Mouse (Mus musculus): Measurements from ENCODE around the gene Foxa2. TPM values are rescaled to one million over a fixed set of nuclear protein-coding genes. Genes with fewer than 3 reads are reported as not detected.

Gene Foxa2
- total and polyA plus RNA-seq, 2 experiments from 2014 or later, result 0.38 to 5.4 TPM

- peaks cover 90% of the 10 kb centered on the region for H3K27me3 ChIP-seq (ENCODE audit: insufficient read depth, low read length)
- 2% methylated on average over 11 of the region's 11 CpGs for WGBS
- H3K4me1 ChIP-seq (ENCODE audit: insufficient read depth, low read length), result no peaks in the 10 kb centered on the region
- H3K4me2 ChIP-seq (ENCODE audit: low read depth, low read length), result no peak overlapping the region
- no peaks in the 10 kb centered on the region for H3K36me3 ChIP-seq (ENCODE audit: insufficient read depth, low read length)
- H3K4me3 ChIP-seq (ENCODE audit: low read length), result no peak overlapping the region
- H3K9ac ChIP-seq (replicated peaks; ENCODE audit: low read length), result no peak overlapping the region
- DNase-seq (ENCODE audit: low spot score), result no peak
- H3K27ac ChIP-seq, result no peak overlapping the region
- no peak for ATAC-seq
- no peak for TF ChIP-seq CTCF (IDR thresholded peaks at IDR 0.05; ENCODE audit: low read depth)
- no peaks in the 10 kb centered on the region for H3K9me3 ChIP-seq (ENCODE audit: low read length)
Measured at GRCm38 (mm10) chr2:148030613-148030935, 16.2 kb downstream of the Foxa2 start.

GRCm38 (mm10) chr2:148029751-148030612, 16.8 kb downstream of the Foxa2 start:
- H3K4me2 ChIP-seq (ENCODE audit: low read depth, low read length), result no peak overlapping the region
- 2% methylated on average over 21 of the region's 21 CpGs for WGBS
- H3K9me3 ChIP-seq (ENCODE audit: low read length), result no peaks in the 10 kb centered on the region
- TF ChIP-seq CTCF (IDR thresholded peaks at IDR 0.05; ENCODE audit: low read depth), result no peak
- no peaks in the 10 kb centered on the region for H3K4me1 ChIP-seq (ENCODE audit: insufficient read depth, low read length)
- H3K9ac ChIP-seq (replicated peaks; ENCODE audit: low read length), result no peak overlapping the region
- no peak for DNase-seq (ENCODE audit: low spot score)
- no peak overlapping the region for H3K27ac ChIP-seq
- ATAC-seq, result no peak
- H3K4me3 ChIP-seq (ENCODE audit: low read length), result no peak overlapping the region
- H3K36me3 ChIP-seq (ENCODE audit: insufficient read depth, low read length), result no peaks in the 10 kb centered on the region
- peaks cover 90% of the 10 kb centered on the region for H3K27me3 ChIP-seq (ENCODE audit: insufficient read depth, low read length)

GRCm38 (mm10) chr2:148029050-148029608, 17.6 kb downstream of the Foxa2 start:
- H3K9ac ChIP-seq (replicated peaks; ENCODE audit: low read length), result no peak overlapping the region
- no peak for DNase-seq (ENCODE audit: low spot score)
- no peaks in the 10 kb centered on the region for H3K4me1 ChIP-seq (ENCODE audit: insufficient read depth, low read length)
- no peak for TF ChIP-seq CTCF (IDR thresholded peaks at IDR 0.05; ENCODE audit: low read depth)
- no peaks in the 10 kb centered on the region for H3K9me3 ChIP-seq (ENCODE audit: low read length)
- 9% methylated on average over 9 of the region's 9 CpGs for WGBS
- H3K36me3 ChIP-seq (ENCODE audit: insufficient read depth, low read length), result no peaks in the 10 kb centered on the region
- H3K4me3 ChIP-seq (ENCODE audit: low read length), result no peak overlapping the region
- ATAC-seq, result no peak
- H3K4me2 ChIP-seq (ENCODE audit: low read depth, low read length), result no peak overlapping the region
- no peak overlapping the region for H3K27ac ChIP-seq
- H3K27me3 ChIP-seq (ENCODE audit: insufficient read depth, low read length), result peaks cover 90% of the 10 kb centered on the region

- H3K27me3 ChIP-seq (ENCODE audit: insufficient read depth, low read length), result peaks cover 92% of the 10 kb centered on the region
- H3K36me3 ChIP-seq (ENCODE audit: insufficient read depth, low read length), result no peaks in the 10 kb centered on the region
- WGBS, result 91% methylated on average over 1 of the region's 1 CpGs
- no peaks in the 10 kb centered on the region for H3K4me1 ChIP-seq (ENCODE audit: insufficient read depth, low read length)
- no peak overlapping the region for H3K4me2 ChIP-seq (ENCODE audit: low read depth, low read length)
- H3K4me3 ChIP-seq (ENCODE audit: low read length), result no peak overlapping the region
- no peaks in the 10 kb centered on the region for H3K9me3 ChIP-seq (ENCODE audit: low read length)
- ATAC-seq (no peak), DNase-seq (ENCODE audit: low spot score) (no peak)
- no peak overlapping the region for H3K9ac ChIP-seq (replicated peaks; ENCODE audit: low read length)
- H3K27ac ChIP-seq, result no peak overlapping the region
- no peak for TF ChIP-seq CTCF (IDR thresholded peaks at IDR 0.05; ENCODE audit: low read depth)
Measured at GRCm38 (mm10) chr2:148026366-148026765, 20.4 kb downstream of the Foxa2 start.

DNA sequence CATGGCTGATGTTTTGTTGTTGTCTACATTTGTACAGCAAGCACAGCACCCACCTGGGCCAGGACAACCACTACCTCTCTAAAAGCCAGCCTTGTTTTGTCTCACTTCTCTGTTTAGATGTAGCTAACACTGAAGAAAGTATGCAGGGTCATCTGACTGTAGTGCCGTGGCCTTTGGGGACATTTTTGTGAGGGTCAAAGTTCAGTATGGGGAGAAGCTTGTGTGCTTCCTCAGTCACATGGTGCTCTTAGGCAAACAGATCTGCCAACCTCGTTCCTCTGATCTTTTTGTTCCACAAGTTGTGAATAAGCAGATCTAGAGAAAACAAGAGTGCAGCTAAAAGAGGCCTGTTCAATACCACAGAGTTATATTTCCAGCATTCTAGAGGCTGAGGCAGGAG, 21.3 kb downstream of the Foxa2 start:
- H3K4me2 ChIP-seq (ENCODE audit: low read depth, low read length), result no peak overlapping the region
- H3K36me3 ChIP-seq (ENCODE audit: insufficient read depth, low read length), result no peaks in the 10 kb centered on the region
- no peak for TF ChIP-seq CTCF (IDR thresholded peaks at IDR 0.05; ENCODE audit: low read depth)
- H3K4me1 ChIP-seq (ENCODE audit: insufficient read depth, low read length), result no peaks in the 10 kb centered on the region
- no peak for DNase-seq (ENCODE audit: low spot score)
- H3K4me3 ChIP-seq (ENCODE audit: low read length), result no peak overlapping the region
- no peak overlapping the region for H3K9ac ChIP-seq (replicated peaks; ENCODE audit: low read length)
- no peaks in the 10 kb centered on the region for H3K9me3 ChIP-seq (ENCODE audit: low read length)
- WGBS, result 35% methylated on average over 2 of the region's 2 CpGs
- no peak overlapping the region for H3K27ac ChIP-seq
- no peak for ATAC-seq
- H3K27me3 ChIP-seq (ENCODE audit: insufficient read depth, low read length), result peaks cover 91% of the 10 kb centered on the region

GRCm38 (mm10) chr2:148024268-148024935, 22.4 kb downstream of the Foxa2 start:
- TF ChIP-seq CTCF (IDR thresholded peaks at IDR 0.05; ENCODE audit: low read depth), result no peak
- Histone ChIP-seq H3K9ac (replicated peaks; ENCODE audit: low read length) (no peak overlapping the region), H3K27ac (no peak overlapping the region), H3K4me3 (ENCODE audit: low read length) (no peak overlapping the region), H3K27me3 (ENCODE audit: insufficient read depth, low read length) (peaks cover 92% of the 10 kb centered on the region), H3K4me1 (ENCODE audit: insufficient read depth, low read length) (no peaks in the 10 kb centered on the region), H3K9me3 (ENCODE audit: low read length) (no peaks in the 10 kb centered on the region), H3K36me3 (ENCODE audit: insufficient read depth, low read length) (no peaks in the 10 kb centered on the region), H3K4me2 (ENCODE audit: low read depth, low read length) (no peak overlapping the region)
- DNase-seq (ENCODE audit: low spot score), result no peak
- no peak for ATAC-seq
- WGBS, result 61% methylated on average over 9 of the region's 9 CpGs

Measured in hindbrain, postnatal 0 days (tissue).